Mouse (Mus musculus) heart, embryonic 15.5 days (tissue): Measurements from ENCODE around the gene Chek2. TPM values are rescaled to one million over a fixed set of nuclear protein-coding genes. Genes with fewer than 3 reads are reported as not detected.

Source experiments
- ATAC-seq: fragments of 200-750 bp; cut with Nextera tagmentation; replicated peaks from 2 replicates; pipeline ENCODE4 v1.8.0; 2017; ENCODE audit warnings: low read depth, moderate TSS enrichment; ENCODE audit not compliant: insufficient number of reproducible peaks, insufficient read depth, low FRiP score
- H3K27ac ChIP-seq: fragments of 300-500 bp; sonication (generic); 2 replicates; pipeline ENCODE4 v1.5.1; 2015; ENCODE audit warnings: mild to moderate bottlenecking, inconsistent platforms
- H3K27me3 ChIP-seq: fragments of 300-500 bp; sonication (generic); 2 replicates; pipeline ENCODE4 v1.6.1; 2015; ENCODE audit warnings: inconsistent platforms
- H3K36me3 ChIP-seq: fragments of 300-500 bp; sonication (generic); 2 replicates; pipeline ENCODE4 v1.6.1; 2015; ENCODE audit warnings: mild to moderate bottlenecking, inconsistent platforms
- H3K4me1 ChIP-seq: fragments of 300-500 bp; sonication (generic); replicated peaks from 2 replicates; pipeline ENCODE4 v1.6.1; 2015; ENCODE audit warnings: inconsistent platforms
- H3K4me2 ChIP-seq: fragments of 300-500 bp; sonication (generic); 2 replicates; pipeline ENCODE4 v1.6.1; 2015; ENCODE audit warnings: inconsistent platforms, mild to moderate bottlenecking, moderate library complexity
- H3K4me3 ChIP-seq: fragments of 300-500 bp; sonication (generic); 2 replicates; pipeline ENCODE4 v1.5.1; 2015; ENCODE audit warnings: mild to moderate bottlenecking, inconsistent platforms
- H3K9ac ChIP-seq: fragments of 300-500 bp; sonication (generic); 2 replicates; pipeline ENCODE4 v1.6.1; 2015; ENCODE audit warnings: mild to moderate bottlenecking, inconsistent platforms
- H3K9me3 ChIP-seq: fragments of 300-500 bp; sonication (generic); replicated peaks from 2 replicates; pipeline ENCODE4 v1.6.1; 2016; ENCODE audit warnings: inconsistent platforms
- WGBS: fragments of 180-500 bp; shearing (Covaris S2); methylation state at CpG from one replicate; pipeline ENCODE4 v1.1.7; 2015; ENCODE audit warnings: mixed read lengths; 5-methylcytosine and 5-hydroxymethylcytosine counted together
- polyA plus RNA-seq: library from polyadenylated mRNA; unstranded; fragments of >200 nt; fragmentation: Nextera tagmentation; extraction: Ambion mirVana; gene quantifications from 2 replicates; pipeline ENCODE4 v1.2.1, GENCODE M21; 2015

Chek2 gene
- polyA plus RNA-seq, 1 experiment from 2014 or later = 12.9 TPM

DNA sequence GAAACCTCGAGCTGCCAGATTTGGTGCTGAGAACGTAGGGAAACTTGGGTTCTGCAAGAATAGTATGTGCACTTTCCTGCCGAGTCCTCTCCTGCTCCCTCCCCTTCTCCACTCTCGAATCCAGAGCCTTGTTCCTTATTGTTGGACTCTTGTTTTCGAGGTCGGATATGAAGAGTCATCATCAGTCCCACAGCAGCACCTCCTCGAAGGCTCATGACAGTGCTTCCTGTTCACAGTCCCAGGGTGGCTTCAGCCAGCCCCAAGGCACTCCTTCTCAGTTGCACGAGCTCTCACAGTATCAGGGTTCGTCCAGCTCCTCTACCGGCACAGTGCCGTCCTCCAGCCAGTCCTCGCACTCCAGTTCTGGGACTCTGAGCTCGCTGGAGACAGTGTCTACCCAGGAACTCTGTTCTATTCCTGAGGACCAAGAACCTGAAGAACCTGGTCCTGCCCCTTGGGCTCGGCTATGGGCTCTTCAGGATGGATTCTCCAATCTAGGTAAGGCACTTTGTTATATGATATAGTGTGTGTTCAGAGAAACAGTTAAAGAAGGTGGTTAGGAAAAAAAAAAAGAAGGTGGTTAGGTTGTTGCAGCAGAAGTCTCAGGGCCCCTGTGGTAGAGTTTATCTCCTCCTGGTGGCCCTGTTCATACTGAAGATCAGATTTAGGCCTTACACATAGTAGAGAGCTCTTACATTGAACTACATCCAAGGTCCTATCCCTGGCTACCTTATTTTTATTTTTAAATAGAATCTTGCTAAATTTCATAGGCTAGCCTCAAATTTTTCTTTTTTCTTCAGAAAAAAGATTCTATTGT lies 1.5 kb downstream of the Chek2 start:
- peak overlapping the region; percentile 88; the same call in 1 of the 2 replicates for H3K4me2 ChIP-seq
- H3K27me3 ChIP-seq = no peaks in the 10 kb centered on the region
- no peak overlapping the region for H3K4me3 ChIP-seq
- H3K9me3 ChIP-seq = no peaks in the 10 kb centered on the region
- WGBS = 91% methylated on average over 14 of the region's 14 CpGs
- no peak for ATAC-seq
- no peak overlapping the region for H3K9ac ChIP-seq
- peaks cover 14% of the 10 kb centered on the region for H3K4me1 ChIP-seq
- H3K27ac ChIP-seq = no peak overlapping the region
- peaks cover 8% of the 10 kb centered on the region; the same call in 1 of the 2 replicates for H3K36me3 ChIP-seq

DNA sequence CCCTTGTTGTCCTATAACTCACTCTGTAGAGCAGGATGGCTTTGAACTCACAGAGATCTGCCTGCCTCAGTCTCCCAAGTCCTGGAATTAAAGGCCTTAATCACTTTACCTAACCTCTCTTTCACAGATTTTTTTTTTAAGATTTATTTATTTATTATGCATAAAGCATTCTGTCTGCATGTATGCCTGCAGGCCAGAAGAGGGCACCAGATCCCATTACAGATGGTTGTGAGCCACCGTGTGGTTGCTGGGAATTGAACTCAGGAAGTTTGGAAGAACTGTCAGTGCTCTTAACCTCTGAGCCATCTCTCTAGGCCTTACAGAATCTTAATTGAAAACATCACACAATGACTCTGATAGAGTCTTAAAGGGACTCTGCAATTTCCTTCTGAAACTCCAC lies 13.2 kb downstream of the Chek2 start:
- no peak overlapping the region for H3K4me2 ChIP-seq
- peaks cover 23% of the 10 kb centered on the region; the same call in 1 of the 2 replicates for H3K36me3 ChIP-seq

DNA sequence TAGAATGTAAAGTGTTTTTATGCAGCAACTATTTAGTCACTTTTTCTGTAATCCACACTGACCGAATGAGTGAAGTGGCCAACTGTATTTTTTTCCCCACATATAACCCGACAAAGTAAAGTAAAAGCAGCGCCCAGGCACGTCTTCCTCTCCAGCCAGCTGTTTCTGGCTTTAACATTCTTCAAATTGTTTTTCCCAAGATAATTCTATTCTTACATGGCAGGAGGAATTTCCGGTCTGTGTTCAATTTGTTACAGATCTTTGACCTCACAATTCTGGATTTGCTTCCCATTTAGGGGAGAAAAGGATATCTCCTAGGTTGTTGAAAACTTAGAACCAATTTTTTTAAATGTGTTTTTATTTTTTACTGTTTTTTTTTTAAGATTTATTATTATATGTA lies 17.3 kb downstream of the Chek2 start:
- peaks cover 10% of the 10 kb centered on the region for H3K4me1 ChIP-seq
- H3K27me3 ChIP-seq = no peaks in the 10 kb centered on the region
- peak overlapping the region; percentile 67 for H3K27ac ChIP-seq
- no peaks in the 10 kb centered on the region for H3K9me3 ChIP-seq
- no peak for ATAC-seq
- H3K4me3 ChIP-seq = no peak overlapping the region
- no peak overlapping the region for H3K9ac ChIP-seq
- H3K36me3 ChIP-seq = no peaks in the 10 kb centered on the region
- WGBS = 18% methylated on average over 5 of the region's 5 CpGs
- no peak overlapping the region for H3K4me2 ChIP-seq

More for the DNA sequence above, 13.2 kb downstream of the Chek2 start:
- peaks cover 7% of the 10 kb centered on the region for H3K4me1 ChIP-seq
- no peaks in the 10 kb centered on the region for H3K27me3 ChIP-seq
- no peak overlapping the region for H3K4me3 ChIP-seq
- no peak overlapping the region for H3K9ac ChIP-seq
- ATAC-seq = no peak
- H3K9me3 ChIP-seq = no peaks in the 10 kb centered on the region
- WGBS = 84% methylated on average over 1 of the region's 1 CpGs
- H3K27ac ChIP-seq = no peak overlapping the region

DNA sequence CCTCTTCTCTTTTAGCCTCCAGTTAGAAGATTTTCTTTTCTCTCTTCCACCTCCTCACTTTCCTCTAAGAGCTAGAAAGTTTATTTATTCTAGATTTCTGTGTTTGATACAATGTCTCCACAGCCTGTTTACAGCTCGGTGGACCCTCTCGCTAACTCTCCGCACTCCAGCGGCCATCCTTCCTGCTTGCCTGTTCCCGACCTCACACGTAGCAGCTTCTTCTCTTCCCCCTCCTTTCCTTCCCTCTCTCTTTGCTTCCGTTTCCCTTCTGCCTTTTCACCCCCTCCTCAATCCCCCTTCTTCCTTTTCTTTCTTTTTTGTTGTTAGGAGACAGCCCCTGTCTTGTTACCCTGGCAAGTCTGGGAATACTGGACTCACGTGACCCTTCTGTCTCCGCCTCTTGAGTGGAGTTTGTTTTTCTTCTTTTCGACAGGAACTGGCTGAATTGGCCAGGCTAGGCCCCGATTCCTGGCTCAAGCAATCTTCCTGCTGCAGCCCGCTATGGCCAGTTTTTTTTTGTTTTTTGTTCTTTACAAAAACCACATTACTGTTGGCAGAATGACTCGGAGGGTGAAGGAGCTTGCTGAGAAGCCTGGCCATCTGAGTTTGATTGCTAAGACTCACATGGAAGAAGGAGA lies 19.4 kb downstream of the Chek2 start:
- 0 out of 2 replicates have a peak, but pooled peaks have one; percentile 62 for ATAC-seq
- peak overlapping the region; percentile 31 for H3K4me3 ChIP-seq
- WGBS = 42% methylated on average over 13 of the region's 13 CpGs
- no peaks in the 10 kb centered on the region for H3K9me3 ChIP-seq
- H3K4me2 ChIP-seq = peak overlapping the region; percentile 48
- H3K27ac ChIP-seq = peak overlapping the region; percentile 85
- H3K36me3 ChIP-seq = peaks cover 9% of the 10 kb centered on the region; the same call in 1 of the 2 replicates
- peaks cover 10% of the 10 kb centered on the region for H3K4me1 ChIP-seq
- no peaks in the 10 kb centered on the region for H3K27me3 ChIP-seq
- H3K9ac ChIP-seq = no peak overlapping the region

DNA sequence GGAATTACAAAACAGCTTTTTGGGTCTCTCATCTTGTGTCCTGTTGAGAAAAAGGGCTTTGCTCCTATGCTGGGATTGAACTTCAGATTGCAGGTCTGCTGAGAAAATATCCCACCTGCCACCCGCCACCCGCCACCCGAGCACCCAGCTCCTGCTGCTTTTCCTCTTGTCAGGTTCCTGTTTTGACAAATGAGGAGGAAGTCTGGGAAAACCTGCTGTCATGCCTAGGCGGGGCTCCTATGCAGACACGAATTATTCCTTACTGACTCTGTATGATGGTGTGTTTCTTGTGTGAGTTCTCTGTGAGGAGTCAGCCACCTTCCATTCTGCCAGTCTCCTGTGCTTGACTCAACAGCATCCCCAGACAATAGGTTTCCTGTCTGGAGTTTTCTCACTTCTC lies 20.7 kb downstream of the Chek2 start:
- Histone ChIP-seq H3K9ac (no peak overlapping the region), H3K4me3 (no peak overlapping the region), H3K4me2 (no peak overlapping the region), H3K4me1 (peaks cover 10% of the 10 kb centered on the region), H3K27ac (peak overlapping the region; percentile 85; the same call in 1 of the 2 replicates), H3K27me3 (no peaks in the 10 kb centered on the region), H3K36me3 (peaks cover 9% of the 10 kb centered on the region; the same call in 1 of the 2 replicates), H3K9me3 (no peaks in the 10 kb centered on the region)
- ATAC-seq = no peak
- WGBS = 81% methylated on average over 5 of the region's 5 CpGs

DNA sequence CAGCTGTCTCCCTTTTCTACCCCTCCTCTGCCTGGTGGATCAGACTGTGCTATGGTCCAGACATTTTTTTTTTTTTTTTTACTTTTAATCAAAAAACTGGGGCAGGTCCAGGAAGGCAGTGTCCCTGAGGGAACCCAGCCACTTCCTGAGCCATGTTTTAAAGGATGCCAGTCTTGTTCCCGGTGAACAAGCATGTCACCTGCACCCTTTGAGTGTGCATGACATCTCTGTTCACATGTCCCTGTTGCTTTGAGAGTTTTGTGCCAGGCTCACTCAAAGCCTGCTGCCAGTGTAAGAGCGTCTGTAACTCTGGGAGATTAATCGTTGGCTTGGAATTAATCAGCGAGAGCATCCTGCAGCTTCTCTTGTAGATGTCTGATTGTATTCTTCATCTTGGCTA lies 28.7 kb downstream of the Chek2 start:
- WGBS = 54% methylated on average over 4 of the region's 4 CpGs
- ATAC-seq = no peak
- H3K36me3 ChIP-seq = peaks cover 12% of the 10 kb centered on the region; the same call in 1 of the 2 replicates
- H3K9me3 ChIP-seq = no peaks in the 10 kb centered on the region
- no peak overlapping the region for H3K4me2 ChIP-seq
- no peak overlapping the region for H3K27ac ChIP-seq
- no peak overlapping the region for H3K4me3 ChIP-seq
- H3K9ac ChIP-seq = no peak overlapping the region
- H3K27me3 ChIP-seq = no peaks in the 10 kb centered on the region
- peaks cover 8% of the 10 kb centered on the region for H3K4me1 ChIP-seq

DNA sequence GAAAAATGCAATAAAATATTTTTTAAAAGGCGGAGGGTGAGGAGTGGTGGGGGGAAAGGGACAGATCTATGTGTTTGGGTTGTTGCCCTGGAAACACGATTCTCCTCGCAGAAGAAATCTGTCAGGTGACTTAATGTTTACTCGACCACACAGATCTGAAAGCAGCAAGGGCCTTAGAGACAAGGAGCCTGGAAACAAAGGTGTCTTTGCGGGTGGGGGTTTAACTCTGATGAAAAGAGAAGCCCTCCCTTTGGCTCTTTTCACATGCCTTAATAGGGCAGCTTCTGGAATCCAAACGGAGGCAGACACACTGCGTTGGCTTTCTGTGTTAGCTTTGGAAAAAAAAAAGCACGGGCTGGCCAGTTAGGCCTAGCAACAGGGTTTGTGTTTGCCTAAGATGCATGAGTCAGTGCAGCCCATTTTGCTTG lies 29.5 kb downstream of the Chek2 start:
- Histone ChIP-seq H3K4me2 (no peak overlapping the region), H3K9ac (no peak overlapping the region), H3K4me3 (no peak overlapping the region), H3K36me3 (0 out of 2 replicates have a peak, but pooled peaks cover 12% of the 10 kb centered on the region), H3K9me3 (no peaks in the 10 kb centered on the region), H3K4me1 (peaks cover 8% of the 10 kb centered on the region), H3K27ac (peak overlapping the region; percentile 49; the same call in 1 of the 2 replicates), H3K27me3 (no peaks in the 10 kb centered on the region)
- WGBS = 57% methylated on average over 8 of the region's 8 CpGs
- ATAC-seq = no peak

DNA sequence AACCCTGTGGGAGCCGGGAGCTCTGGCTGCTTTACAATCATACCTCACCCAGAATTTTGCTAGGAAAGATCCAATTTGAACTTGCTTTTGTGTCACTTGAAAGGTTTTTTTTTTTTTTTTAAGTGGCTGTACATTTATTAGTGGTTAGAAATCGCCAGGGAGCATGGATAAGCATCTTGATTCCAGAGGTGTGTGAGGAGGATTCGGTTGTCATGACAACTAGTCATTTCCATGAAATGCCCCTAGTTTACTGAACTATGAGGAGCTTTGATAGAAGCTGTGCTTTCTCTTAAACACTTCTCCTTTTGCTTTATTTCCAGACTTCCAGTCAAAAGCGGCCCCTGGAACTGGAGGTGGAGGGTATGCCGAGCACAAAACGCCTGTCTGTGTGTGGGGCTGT lies 33.4 kb downstream of the Chek2 start:
- H3K9ac ChIP-seq = no peak overlapping the region
- peaks cover 18% of the 10 kb centered on the region for H3K4me1 ChIP-seq
- no peaks in the 10 kb centered on the region for H3K9me3 ChIP-seq
- no peak overlapping the region for H3K27ac ChIP-seq
- ATAC-seq = no peak
- no peaks in the 10 kb centered on the region for H3K27me3 ChIP-seq
- no peak overlapping the region for H3K4me2 ChIP-seq
- WGBS = 91% methylated on average over 6 of the region's 6 CpGs
- no peak overlapping the region for H3K4me3 ChIP-seq
- H3K36me3 ChIP-seq = 0 out of 2 replicates have a peak, but pooled peaks cover 12% of the 10 kb centered on the region

DNA sequence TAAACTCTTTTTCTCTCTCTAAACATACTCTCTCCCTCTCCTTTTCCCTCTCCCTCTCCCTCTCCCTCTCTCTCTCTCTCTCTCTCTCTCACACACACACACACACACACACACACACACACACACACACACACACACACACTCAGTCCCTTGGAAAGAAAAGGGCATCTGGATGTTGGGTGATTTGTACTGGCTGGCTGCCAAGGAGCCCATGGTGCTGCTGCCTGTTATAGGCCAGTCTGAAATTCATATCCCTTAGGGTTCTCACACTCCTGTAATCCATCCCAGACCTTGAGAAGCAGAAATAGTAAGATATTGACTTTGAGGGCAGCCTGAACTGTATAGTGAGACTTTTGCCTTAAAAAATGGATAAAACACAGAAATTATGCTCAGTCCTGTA lies 34.9 kb downstream of the Chek2 start:
- Histone ChIP-seq H3K27me3 (no peaks in the 10 kb centered on the region), H3K9ac (no peak overlapping the region), H3K36me3 (0 out of 2 replicates have a peak, but pooled peaks cover 12% of the 10 kb centered on the region), H3K9me3 (no peaks in the 10 kb centered on the region), H3K27ac (0 out of 2 replicates have a peak overlapping the region, but pooled peaks have one; percentile 12), H3K4me1 (peaks cover 14% of the 10 kb centered on the region), H3K4me3 (no peak overlapping the region), H3K4me2 (no peak overlapping the region)
- ATAC-seq = no peak

DNA sequence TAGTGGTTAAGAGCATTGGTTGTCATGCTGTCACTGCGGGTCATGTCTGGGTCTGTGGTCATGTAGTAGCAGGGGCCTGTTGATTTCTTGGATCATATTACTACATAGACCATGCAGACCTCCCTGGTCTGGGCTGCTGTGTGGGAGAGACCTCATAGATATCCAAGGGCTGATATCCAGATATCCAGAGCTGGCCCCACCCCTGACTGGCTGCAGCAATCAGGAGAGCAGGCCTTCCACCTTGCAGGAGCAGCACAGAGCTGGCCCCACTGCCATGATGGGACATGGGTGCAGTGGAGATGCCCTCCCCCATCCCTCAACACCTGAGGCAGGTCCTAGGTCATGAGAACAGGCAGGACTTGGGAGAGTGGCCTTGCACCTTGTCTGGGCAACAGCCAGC lies 35.5 kb downstream of the Chek2 start:
- Histone ChIP-seq H3K4me2 (no peak overlapping the region), H3K36me3 (0 out of 2 replicates have a peak, but pooled peaks cover 12% of the 10 kb centered on the region), H3K9ac (no peak overlapping the region), H3K27me3 (no peaks in the 10 kb centered on the region), H3K9me3 (no peaks in the 10 kb centered on the region), H3K27ac (no peak overlapping the region), H3K4me3 (no peak overlapping the region), H3K4me1 (peaks cover 17% of the 10 kb centered on the region)
- WGBS = 96% methylated on average over 1 of the region's 1 CpGs
- ATAC-seq = no peak

DNA sequence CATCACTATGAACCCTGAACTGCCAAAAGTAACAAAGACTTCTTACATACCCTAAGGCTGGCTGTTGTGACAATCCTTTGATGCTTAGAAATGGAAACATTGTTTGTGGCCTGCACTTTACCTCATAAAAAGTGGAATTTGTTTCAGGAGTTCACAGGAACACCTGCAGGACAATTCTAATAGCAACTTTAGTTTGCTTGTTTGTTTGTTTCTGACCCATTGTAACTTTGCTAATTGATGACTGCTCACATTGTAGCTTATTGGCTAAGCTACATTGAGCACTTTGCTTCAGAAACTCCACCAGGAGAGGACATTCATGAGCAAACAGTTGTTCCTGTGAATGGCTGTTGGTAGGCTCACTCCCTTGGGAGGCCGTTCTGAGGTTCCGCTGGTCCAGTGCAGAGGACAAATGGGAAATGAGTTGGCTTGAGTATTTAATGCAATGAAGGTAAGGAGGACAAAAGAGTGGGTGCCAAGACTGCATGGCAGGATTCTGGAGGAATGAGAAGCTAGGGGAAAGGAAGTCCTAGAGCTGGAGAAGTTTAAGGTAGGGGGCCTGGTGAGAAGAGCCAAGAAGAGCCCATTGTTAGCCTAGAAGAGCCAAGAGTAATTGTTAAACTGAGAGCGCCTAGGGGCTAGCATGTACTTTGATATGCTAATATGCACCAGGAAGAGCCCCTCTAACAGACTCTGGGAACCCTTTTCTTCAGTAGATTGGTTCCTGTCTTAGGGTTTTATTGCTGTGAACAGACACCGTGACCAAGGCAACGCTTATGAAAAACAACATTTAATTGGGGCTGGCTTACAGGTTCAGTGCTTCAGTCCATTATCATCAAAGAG lies 38.1 kb downstream of the Chek2 start:
- Histone ChIP-seq H3K4me2 (no peak overlapping the region), H3K9me3 (no peaks in the 10 kb centered on the region), H3K4me3 (no peak overlapping the region), H3K4me1 (peaks cover 18% of the 10 kb centered on the region), H3K36me3 (0 out of 2 replicates have a peak, but pooled peaks cover 6% of the 10 kb centered on the region), H3K27me3 (no peaks in the 10 kb centered on the region), H3K9ac (no peak overlapping the region), H3K27ac (no peak overlapping the region)
- no peak for ATAC-seq
- WGBS = 93% methylated on average over 5 of the region's 5 CpGs
